Mouse (Mus musculus): ENCODE measurements around the gene Pdgfc. TPM values are rescaled to one million over a fixed set of nuclear protein-coding genes. Genes with fewer than 3 reads are reported as not detected.

The Pdgfc gene
- polyA plus RNA-seq (2016; fragmentation: Nextera tagmentation; extraction: Ambion mirVana): 7.3 and 7.5 TPM in 2 replicates

- Histone ChIP-seq H3K4me1 (replicated peaks) (peaks cover 16% of the 10 kb centered on the region), H3K9ac (peak within 1 kb of the TSS; percentile 76), H3K4me3 (peak within 1 kb of the TSS; percentile 75), H3K4me2 (peak within 1 kb of the TSS; percentile 87), H3K27me3 (replicated peaks) (no peaks in the 10 kb centered on the region), H3K27ac (ENCODE audit: poor library complexity, severe bottlenecking) (peak within 1 kb of the TSS; percentile 58), H3K36me3 (no peaks in the 10 kb centered on the region), H3K9me3 (replicated peaks) (no peaks in the 10 kb centered on the region)
- 3% methylated on average over 17 of the region's 17 CpGs for WGBS
- peak; percentile 74 for ATAC-seq (ENCODE audit: insufficient number of reproducible peaks, low FRiP score)
Measured at GRCm38 (mm10) chr3:81036151-81036553, at the start of gene Pdgfc. Gene Pdgfc (plus strand): TSS chr3:81036416.

GRCm38 (mm10) chr3:81009245-81009644 is 27.0 kb upstream of the Pdgfc start:
- Histone ChIP-seq H3K36me3 (no peaks in the 10 kb centered on the region), H3K4me3 (no peak overlapping the region), H3K4me2 (no peak overlapping the region), H3K4me1 (replicated peaks) (no peaks in the 10 kb centered on the region), H3K9ac (no peak overlapping the region), H3K27me3 (replicated peaks) (no peaks in the 10 kb centered on the region), H3K27ac (ENCODE audit: poor library complexity, severe bottlenecking) (no peak overlapping the region), H3K9me3 (replicated peaks) (no peaks in the 10 kb centered on the region)
- WGBS: 71% methylated on average over 3 of the region's 3 CpGs
- no peak for ATAC-seq (ENCODE audit: insufficient number of reproducible peaks, low FRiP score)

- H3K4me1 ChIP-seq (replicated peaks): no peaks in the 10 kb centered on the region
- H3K4me3 ChIP-seq: no peak overlapping the region
Measured at GRCm38 (mm10) chr3:81009899-81010298, 26.3 kb upstream of the Pdgfc start.

GRCm38 (mm10) chr3:81017385-81018051 is 18.7 kb upstream of the Pdgfc start:
- ATAC-seq (ENCODE audit: insufficient number of reproducible peaks, low FRiP score): peak; percentile 79; the same call in 1 of the 2 replicates
- Histone ChIP-seq H3K27me3 (replicated peaks) (no peaks in the 10 kb centered on the region), H3K36me3 (no peaks in the 10 kb centered on the region), H3K4me1 (replicated peaks) (peaks cover 13% of the 10 kb centered on the region), H3K4me3 (no peak overlapping the region), H3K9me3 (replicated peaks) (no peaks in the 10 kb centered on the region), H3K27ac (ENCODE audit: poor library complexity, severe bottlenecking) (peak overlapping the region; percentile 44; the same call in 1 of the 2 replicates), H3K9ac (no peak overlapping the region), H3K4me2 (no peak overlapping the region)
- 65% methylated on average over 5 of the region's 5 CpGs for WGBS

More at GRCm38 (mm10) chr3:81009899-81010298, 26.3 kb upstream of the Pdgfc start:
- Histone ChIP-seq H3K4me2 (no peak overlapping the region), H3K9me3 (replicated peaks) (no peaks in the 10 kb centered on the region), H3K27me3 (replicated peaks) (no peaks in the 10 kb centered on the region), H3K36me3 (no peaks in the 10 kb centered on the region), H3K27ac (ENCODE audit: poor library complexity, severe bottlenecking) (no peak overlapping the region), H3K9ac (no peak overlapping the region)
- WGBS: 71% methylated on average over 3 of the region's 3 CpGs
- no peak for ATAC-seq (ENCODE audit: insufficient number of reproducible peaks, low FRiP score)

GRCm38 (mm10) chr3:81020064-81020463 is 16.2 kb upstream of the Pdgfc start:
- Histone ChIP-seq H3K4me3 (no peak overlapping the region), H3K27ac (ENCODE audit: poor library complexity, severe bottlenecking) (no peak overlapping the region), H3K4me2 (no peak overlapping the region), H3K4me1 (replicated peaks) (peaks cover 13% of the 10 kb centered on the region), H3K36me3 (no peaks in the 10 kb centered on the region), H3K9ac (no peak overlapping the region), H3K9me3 (replicated peaks) (no peaks in the 10 kb centered on the region), H3K27me3 (replicated peaks) (no peaks in the 10 kb centered on the region)
- ATAC-seq (ENCODE audit: insufficient number of reproducible peaks, low FRiP score): no peak
- WGBS: 45% methylated on average over 1 of the region's 1 CpGs

- 75% methylated on average over 6 of the region's 6 CpGs for WGBS
Measured at GRCm38 (mm10) chr3:81021783-81022182, 14.4 kb upstream of the Pdgfc start.

GRCm38 (mm10) chr3:81022266-81022665 is 13.9 kb upstream of the Pdgfc start:
- H3K4me2 ChIP-seq: no peak overlapping the region
- WGBS: 80% methylated on average over 5 of the region's 5 CpGs
- no peaks in the 10 kb centered on the region for H3K36me3 ChIP-seq
- ATAC-seq (ENCODE audit: insufficient number of reproducible peaks, low FRiP score): no peak
- H3K27ac ChIP-seq (ENCODE audit: poor library complexity, severe bottlenecking): no peak overlapping the region
- peaks cover 11% of the 10 kb centered on the region for H3K4me1 ChIP-seq (replicated peaks)
- H3K9ac ChIP-seq: no peak overlapping the region
- H3K27me3 ChIP-seq (replicated peaks): no peaks in the 10 kb centered on the region
- H3K4me3 ChIP-seq: no peak overlapping the region
- H3K9me3 ChIP-seq (replicated peaks): no peaks in the 10 kb centered on the region

More at GRCm38 (mm10) chr3:81021783-81022182, 14.4 kb upstream of the Pdgfc start:
- Histone ChIP-seq H3K36me3 (no peaks in the 10 kb centered on the region), H3K27me3 (replicated peaks) (no peaks in the 10 kb centered on the region), H3K4me2 (no peak overlapping the region), H3K27ac (ENCODE audit: poor library complexity, severe bottlenecking) (no peak overlapping the region), H3K9me3 (replicated peaks) (no peaks in the 10 kb centered on the region), H3K9ac (no peak overlapping the region), H3K4me3 (no peak overlapping the region), H3K4me1 (replicated peaks) (peaks cover 13% of the 10 kb centered on the region)
- no peak for ATAC-seq (ENCODE audit: insufficient number of reproducible peaks, low FRiP score)

- no peaks in the 10 kb centered on the region for H3K27me3 ChIP-seq (replicated peaks)
- H3K4me3 ChIP-seq: no peak overlapping the region
- H3K36me3 ChIP-seq: no peaks in the 10 kb centered on the region
- no peak overlapping the region for H3K27ac ChIP-seq (ENCODE audit: poor library complexity, severe bottlenecking)
- H3K9me3 ChIP-seq (replicated peaks): no peaks in the 10 kb centered on the region
- no peak overlapping the region for H3K9ac ChIP-seq
- 73% methylated on average over 1 of the region's 1 CpGs for WGBS
- no peak overlapping the region for H3K4me2 ChIP-seq
- H3K4me1 ChIP-seq (replicated peaks): peaks cover 5% of the 10 kb centered on the region
- no peak for ATAC-seq (ENCODE audit: insufficient number of reproducible peaks, low FRiP score)
Measured at GRCm38 (mm10) chr3:81022845-81023244, 13.4 kb upstream of the Pdgfc start.

GRCm38 (mm10) chr3:81023568-81023967 is 12.6 kb upstream of the Pdgfc start:
- H3K27me3 ChIP-seq (replicated peaks): no peaks in the 10 kb centered on the region
- H3K9ac ChIP-seq: no peak overlapping the region
- no peak overlapping the region for H3K4me3 ChIP-seq
- no peak overlapping the region for H3K4me2 ChIP-seq
- no peaks in the 10 kb centered on the region for H3K9me3 ChIP-seq (replicated peaks)
- no peak for ATAC-seq (ENCODE audit: insufficient number of reproducible peaks, low FRiP score)
- no peaks in the 10 kb centered on the region for H3K4me1 ChIP-seq (replicated peaks)
- H3K36me3 ChIP-seq: no peaks in the 10 kb centered on the region
- WGBS: 82% methylated on average over 1 of the region's 1 CpGs
- no peak overlapping the region for H3K27ac ChIP-seq (ENCODE audit: poor library complexity, severe bottlenecking)

- Histone ChIP-seq H3K27ac (ENCODE audit: poor library complexity, severe bottlenecking) (no peak overlapping the region), H3K4me2 (no peak overlapping the region), H3K27me3 (replicated peaks) (no peaks in the 10 kb centered on the region), H3K9me3 (replicated peaks) (no peaks in the 10 kb centered on the region), H3K9ac (no peak overlapping the region), H3K4me3 (no peak overlapping the region), H3K36me3 (no peaks in the 10 kb centered on the region), H3K4me1 (replicated peaks) (no peaks in the 10 kb centered on the region)
- ATAC-seq (ENCODE audit: insufficient number of reproducible peaks, low FRiP score): no peak
- WGBS: 51% methylated on average over 9 of the region's 9 CpGs
Measured at GRCm38 (mm10) chr3:81025568-81026213, 10.5 kb upstream of the Pdgfc start.

GRCm38 (mm10) chr3:81028361-81028760 is 7.9 kb upstream of the Pdgfc start:
- 87% methylated on average over 3 of the region's 3 CpGs for WGBS
- no peak overlapping the region for H3K4me2 ChIP-seq
- no peak overlapping the region for H3K9ac ChIP-seq
- no peak overlapping the region for H3K27ac ChIP-seq (ENCODE audit: poor library complexity, severe bottlenecking)
- H3K4me3 ChIP-seq: no peak overlapping the region
- ATAC-seq (ENCODE audit: insufficient number of reproducible peaks, low FRiP score): no peak
- no peaks in the 10 kb centered on the region for H3K9me3 ChIP-seq (replicated peaks)
- no peaks in the 10 kb centered on the region for H3K36me3 ChIP-seq
- no peaks in the 10 kb centered on the region for H3K27me3 ChIP-seq (replicated peaks)
- H3K4me1 ChIP-seq (replicated peaks): 0 out of 2 replicates have a peak, but pooled peaks cover 4% of the 10 kb centered on the region
